Mouse (Mus musculus) heart, adult 8-10 months (tissue): ENCODE measurements around the gene Tmem139. TPM values are rescaled to one million over a fixed set of nuclear protein-coding genes. Genes with fewer than 3 reads are reported as not detected.

Experiments
- DNase-seq: peaks from one replicate; pipeline ENCODE4 v3.0.0; 2022; ENCODE audit warnings: low spot score
- total RNA-seq, 4 experiments: library from RNA; stranded (reverse); gene quantifications; 2 replicates each; pipeline ENCODE4 v1.2.4; 2022

Gene Tmem139
- under 1 TPM in 2 of 4 experiments, not detected in 2; 0.30 to 0.62 TPM for total RNA-seq

DNA sequence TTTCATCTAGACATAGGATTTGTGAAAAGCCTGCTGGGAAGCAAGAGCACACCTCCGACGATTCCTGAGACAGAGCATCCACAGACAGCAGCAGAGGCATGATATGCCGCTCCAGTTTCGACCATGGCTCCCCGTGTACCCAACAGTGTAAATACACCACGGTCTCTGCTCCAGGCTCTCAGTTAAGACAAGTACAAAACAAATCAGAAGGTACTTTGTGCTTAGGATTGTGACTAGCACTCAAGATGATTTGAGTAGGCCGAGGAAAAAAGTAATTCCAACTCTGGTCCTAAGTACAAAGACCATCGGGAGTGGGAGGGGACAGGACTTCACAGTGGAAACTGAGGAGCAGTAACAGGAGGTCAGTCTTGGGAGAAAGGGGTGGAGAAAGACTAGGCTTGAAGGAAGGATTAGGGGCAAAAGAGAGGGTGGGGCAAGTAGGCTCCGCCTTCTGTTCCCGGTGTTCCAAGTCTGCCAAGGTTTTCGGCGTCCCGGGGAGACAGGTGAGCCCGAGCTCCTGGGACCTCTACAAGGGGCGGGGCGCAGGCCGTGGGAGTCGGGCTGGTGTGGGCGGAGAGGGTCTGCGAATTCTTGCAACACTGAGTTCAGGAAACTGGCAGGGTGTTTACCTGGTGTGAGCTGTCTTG is at the start of gene Tmem139:
Gene Tmem139, plus strand, starts transcription at position 447 of the 647 bp plus-strand sequence.
- no peak for DNase-seq

GRCm38 (mm10) chr6:42215028-42215427 is 46.7 kb upstream of the Tmem139 start, which contains the start of gene Tas2r144:
Tas2r144 (plus strand) TSS chr6:42215328.
- DNase-seq, result no peak

DNA sequence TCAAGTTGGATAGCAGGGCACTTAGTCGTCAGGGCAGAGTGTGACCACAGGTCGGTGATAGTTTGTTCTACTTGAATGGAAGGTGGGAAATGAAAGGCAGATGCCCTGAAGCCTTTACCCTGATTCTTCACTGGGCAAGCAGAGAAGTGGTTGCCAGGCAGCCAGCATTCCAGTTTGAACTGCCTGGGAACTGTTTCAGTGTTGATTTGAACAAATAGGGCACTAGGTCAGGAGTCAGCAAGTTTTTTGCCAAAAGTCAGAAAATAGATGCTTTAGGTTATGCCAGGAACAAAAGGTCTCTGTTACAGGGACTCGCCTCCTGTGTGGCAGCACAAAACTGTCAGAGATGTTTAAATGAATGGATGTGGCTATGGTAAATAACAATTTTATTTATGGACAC is 39.5 kb upstream of the Tmem139 start:
- no peak for DNase-seq

DNA sequence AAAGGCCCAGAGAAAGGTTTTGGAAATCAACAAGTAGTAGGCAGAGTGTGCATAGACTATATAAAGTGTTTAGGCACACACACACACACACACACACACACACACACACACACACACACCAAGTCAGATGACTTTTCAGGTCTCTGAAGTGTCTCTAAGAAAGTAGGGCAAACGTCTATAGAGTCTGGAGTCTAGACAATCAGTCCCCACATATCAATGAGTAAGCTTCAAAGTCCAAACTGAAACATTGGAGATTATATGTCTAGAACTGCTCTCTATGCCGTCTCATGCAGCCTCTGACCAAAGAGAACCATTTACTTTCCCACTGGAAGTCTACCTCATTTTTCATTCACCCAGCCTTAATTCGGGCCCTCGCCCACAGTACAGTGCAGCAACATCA is 36.7 kb upstream of the Tmem139 start:
- no peak for DNase-seq

DNA sequence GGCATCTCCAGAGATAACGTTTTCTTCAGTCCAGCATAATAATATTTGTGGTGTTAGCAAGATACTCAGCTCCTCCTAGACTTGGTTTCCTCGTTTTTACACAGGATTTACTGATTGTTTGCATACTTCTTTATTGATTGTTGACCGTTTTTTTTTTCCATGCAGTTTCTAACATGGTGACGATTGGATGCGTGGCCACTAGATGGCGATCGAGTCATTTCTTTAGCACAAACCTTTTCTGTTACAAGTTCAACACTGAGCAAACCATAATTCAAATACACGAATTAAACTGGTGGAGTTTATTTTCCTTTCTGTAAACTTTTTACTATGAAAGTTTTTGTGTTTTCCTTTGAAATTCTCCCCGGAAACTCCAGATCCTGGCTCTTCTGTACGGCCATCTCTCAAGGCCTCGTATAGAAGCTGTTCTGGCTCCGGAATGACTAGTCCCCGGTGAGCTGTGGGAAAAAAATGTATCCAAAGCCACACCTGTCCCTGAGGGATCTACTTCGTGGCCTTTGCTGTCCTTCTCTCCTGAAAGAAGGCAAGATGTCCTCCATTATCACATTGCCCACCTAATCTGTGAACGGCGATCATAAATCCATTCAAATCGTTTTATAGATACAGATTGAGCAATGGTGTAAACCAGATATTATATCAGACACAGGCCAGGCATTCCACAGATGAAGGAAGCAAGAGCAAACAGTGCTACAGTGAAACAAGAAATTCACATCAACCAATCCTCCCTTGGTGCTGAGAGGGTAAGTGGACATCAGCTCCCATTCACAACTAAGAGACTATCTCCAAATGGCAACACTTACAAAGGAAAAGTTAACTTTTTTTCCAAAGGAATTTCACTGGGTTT is 34.3 kb upstream of the Tmem139 start:
- DNase-seq, result peak; percentile 64

GRCm38 (mm10) chr6:42229610-42230009 is 32.2 kb upstream of the Tmem139 start:
- DNase-seq, result no peak

DNA sequence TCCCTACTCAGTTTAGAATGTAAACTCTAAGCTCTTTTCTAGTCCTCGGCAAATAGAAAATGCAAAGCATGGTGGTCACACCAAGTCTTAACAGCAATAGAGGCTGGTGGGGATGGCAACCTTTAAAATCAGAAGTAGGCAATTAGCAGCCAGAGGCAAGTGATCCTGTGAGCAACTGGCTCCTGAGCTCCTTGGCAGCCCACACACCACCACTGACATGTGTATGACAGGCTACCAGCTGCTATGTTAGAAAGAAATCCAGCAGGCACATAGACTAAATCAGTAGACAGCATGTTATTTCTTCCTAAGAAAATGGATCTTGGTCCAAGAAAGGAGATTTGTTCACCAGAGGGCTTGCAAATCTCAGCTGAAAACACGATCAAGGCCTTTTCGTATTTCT is 30.6 kb upstream of the Tmem139 start:
- no peak for DNase-seq

DNA sequence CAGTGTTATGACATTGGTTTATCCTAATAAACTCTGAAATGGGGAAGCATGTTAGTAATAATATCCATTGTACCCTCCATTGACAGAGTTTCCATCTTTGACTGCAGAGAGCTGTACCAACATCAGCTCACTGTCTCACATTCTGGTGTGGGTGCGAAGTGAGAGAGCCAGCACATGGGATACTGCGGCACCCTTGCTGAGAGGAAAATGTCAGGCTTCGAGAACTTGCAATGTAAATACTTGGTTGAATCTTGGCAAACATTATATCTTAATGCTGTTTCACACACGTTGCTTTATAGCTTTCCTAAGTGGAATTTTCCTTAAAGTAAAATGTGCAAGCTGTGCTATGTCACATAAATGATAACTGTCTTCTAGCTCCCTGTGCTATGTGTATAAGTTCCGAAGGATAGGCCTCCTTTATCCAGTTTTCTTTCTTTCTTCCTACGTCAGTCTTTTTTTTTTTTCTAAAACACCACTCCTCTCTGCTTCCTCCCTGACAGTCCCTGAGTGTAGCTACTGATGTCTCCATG is 24.4 kb upstream of the Tmem139 start:
- no peak for DNase-seq

DNA sequence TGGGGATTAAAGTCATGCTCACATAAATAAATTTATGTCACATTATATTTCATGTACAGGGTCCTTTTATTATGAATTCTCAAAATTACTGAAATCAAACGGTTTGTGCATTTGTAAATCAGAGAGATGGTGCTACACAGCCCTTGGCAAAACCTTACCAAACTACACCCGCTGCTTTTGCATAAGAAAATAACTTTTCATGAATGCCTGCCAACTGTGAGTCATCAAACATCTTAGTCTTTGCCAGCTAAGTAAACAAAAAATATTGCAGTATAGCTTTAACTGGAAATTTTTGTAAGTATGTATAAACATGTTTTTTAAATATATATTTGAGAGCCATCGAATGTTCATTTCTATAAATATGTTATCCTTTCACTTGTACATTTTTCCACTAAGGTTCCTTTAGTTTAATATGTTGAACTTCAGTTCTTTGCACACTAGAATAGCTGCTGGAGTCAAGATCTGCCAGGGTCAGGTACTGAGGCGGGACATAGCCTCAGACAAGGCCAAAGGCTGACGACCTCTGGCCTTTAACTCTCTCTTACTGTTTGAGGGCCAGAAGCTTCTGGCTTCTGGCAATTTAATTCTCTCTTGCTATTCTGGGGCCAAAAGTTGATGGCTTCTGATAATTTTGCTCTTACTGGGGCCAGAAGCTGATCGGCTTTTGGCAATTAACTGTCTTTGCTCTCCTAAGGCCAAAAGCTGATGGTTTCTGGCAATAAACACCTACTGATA is 20.3 kb upstream of the Tmem139 start:
- no peak for DNase-seq

DNA sequence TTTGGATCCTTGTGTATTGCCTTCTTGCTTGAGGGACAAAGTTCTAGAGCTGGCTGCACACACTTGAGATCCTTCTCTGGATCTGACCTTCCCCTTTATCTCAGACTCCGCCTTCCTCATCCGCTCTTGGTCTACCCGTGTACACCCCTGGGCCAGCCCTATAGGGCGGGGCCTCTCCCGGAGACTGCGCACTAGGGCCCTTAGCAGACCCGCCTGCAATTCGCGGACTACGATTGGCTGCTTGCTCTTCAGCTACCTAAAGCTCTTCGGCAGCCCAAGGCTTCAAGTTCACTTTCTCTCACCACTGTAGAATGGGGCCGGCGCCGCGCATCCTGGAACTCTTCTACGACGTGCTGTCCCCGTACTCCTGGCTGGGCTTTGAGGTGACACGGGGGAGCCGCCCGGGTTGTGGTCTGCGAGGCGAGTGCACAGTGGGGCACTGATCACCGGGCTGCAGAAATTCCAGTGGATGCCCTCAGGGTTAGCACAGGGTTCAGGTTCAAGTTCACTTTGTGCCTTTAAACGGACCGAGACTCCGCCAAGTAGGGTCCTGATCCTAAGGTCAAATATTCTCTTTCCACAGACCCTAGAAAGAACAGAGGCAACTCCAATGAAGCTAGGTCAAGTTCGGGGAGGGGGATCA is 15.9 kb upstream of the Tmem139 start, which contains the start of gene Gstk1:
Gene Gstk1, plus strand, starts transcription at position 225 of the 643 bp plus-strand sequence.
- peak; percentile 87 for DNase-seq

GRCm38 (mm10) chr6:42247173-42247572 is 14.6 kb upstream of the Tmem139 start:
- no peak for DNase-seq

GRCm38 (mm10) chr6:42247981-42248380 is 13.8 kb upstream of the Tmem139 start:
- DNase-seq, result no peak

- DNase-seq, result no peak
Observed at GRCm38 (mm10) chr6:42251791-42252190, 10.0 kb upstream of the Tmem139 start.

DNA sequence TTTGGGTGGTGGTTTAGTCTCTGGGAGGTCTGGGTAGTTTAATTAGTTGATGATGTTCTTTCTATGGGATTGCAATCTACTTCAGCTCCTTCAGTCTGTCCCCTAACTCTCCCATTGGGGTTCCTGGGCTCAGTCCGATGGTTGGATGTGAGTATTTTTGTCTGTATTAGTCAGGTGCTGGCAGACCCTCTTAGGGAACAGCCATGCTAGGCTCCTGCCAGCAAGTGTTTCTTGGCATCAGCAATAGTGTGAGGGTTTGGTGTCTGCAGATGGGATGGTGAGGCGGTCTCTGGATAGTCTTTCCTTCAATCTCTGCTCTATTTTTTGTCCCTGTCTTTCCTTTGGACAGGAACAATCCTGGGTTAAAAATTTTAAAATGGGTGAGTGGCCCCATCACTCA is 8.7 kb upstream of the Tmem139 start:
- DNase-seq, result no peak

DNA sequence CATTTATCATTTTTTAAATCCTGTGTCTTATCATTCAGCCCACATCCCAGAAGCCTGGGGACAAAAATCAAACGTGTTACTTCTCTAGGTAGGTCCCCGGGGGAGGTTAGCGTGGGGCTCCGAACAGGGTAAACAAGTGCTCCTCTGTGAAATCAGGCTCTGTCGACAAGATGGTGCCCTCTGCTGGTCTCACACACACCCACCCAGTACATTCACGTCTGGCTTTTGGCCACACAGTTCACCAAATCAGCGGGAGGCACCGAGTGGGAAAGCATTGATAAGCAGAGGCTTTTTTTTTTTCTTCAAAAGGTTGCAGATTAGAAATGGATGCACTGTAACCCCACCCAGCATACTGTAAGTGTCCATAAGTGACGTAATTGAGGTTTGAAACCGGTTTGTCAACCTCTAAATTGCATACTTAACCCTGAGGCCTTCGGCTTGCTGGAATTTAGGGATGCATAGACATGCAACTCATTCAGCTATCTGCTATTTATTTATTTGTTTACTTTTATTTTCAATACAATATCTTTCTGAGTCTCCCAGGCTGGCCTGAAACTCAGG is 4.4 kb upstream of the Tmem139 start:
- peak; percentile 61 for DNase-seq

- no peak for DNase-seq
Observed at GRCm38 (mm10) chr6:42260430-42260829, 1.3 kb upstream of the Tmem139 start.

- DNase-seq, result peak; percentile 98
Observed at GRCm38 (mm10) chr6:42264626-42265312, 3.0 kb downstream of the Tmem139 start, which contains the start of gene Casp2. Casp2 (plus strand) TSS chr6:42264985.

GRCm38 (mm10) chr6:42265391-42266330 is 3.9 kb downstream of the Tmem139 start:
- no peak for DNase-seq

DNA sequence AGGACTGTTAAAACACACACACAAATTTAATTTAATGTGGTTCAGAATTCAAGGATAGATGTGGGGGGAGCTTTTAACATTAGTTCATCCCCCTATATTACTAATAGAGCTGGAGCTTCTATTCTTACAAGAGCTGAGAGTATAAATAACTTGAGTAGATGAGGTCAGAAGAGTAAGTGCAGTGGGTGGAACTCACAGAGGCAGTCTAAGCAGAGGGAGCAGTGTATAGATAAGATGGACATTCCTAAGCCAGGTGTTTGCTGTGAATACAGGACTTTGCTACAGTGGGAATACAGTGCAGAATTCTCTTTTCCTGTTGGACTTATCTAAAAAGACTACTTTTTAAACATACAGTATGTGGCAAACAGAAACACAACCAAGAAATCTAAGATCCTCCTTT is 9.0 kb downstream of the Tmem139 start:
- DNase-seq, result no peak
